Mouse (Mus musculus) stomach, embryonic 15.5 days (tissue): ENCODE results near the gene Eif4a2. TPM values are rescaled to one million over a fixed set of nuclear protein-coding genes. Genes with fewer than 3 reads are reported as not detected.

Source experiments
- ATAC-seq: fragments of 200-750 bp; cut with Nextera tagmentation; 2 replicates; pipeline ENCODE4 v1.8.0; 2017; ENCODE audit warnings: low read depth, moderate number of reproducible peaks, moderate TSS enrichment; ENCODE audit not compliant: insufficient read depth, low FRiP score
- H3K27ac ChIP-seq: fragments of 300-500 bp; sonication (generic); 2 replicates; pipeline ENCODE4 v1.5.1; 2015; ENCODE audit warnings: mild to moderate bottlenecking, inconsistent platforms
- H3K27me3 ChIP-seq: fragments of 300-500 bp; sonication (generic); replicated peaks from 2 replicates; pipeline ENCODE4 v1.6.1; 2015; ENCODE audit warnings: inconsistent platforms
- H3K36me3 ChIP-seq: fragments of 300-500 bp; sonication (generic); 2 replicates; pipeline ENCODE4 v1.6.1; 2015; ENCODE audit warnings: inconsistent platforms
- H3K4me1 ChIP-seq: fragments of 300-500 bp; sonication (generic); 2 replicates; pipeline ENCODE4 v1.6.1; 2015; ENCODE audit warnings: inconsistent platforms
- H3K4me2 ChIP-seq: fragments of 300-500 bp; sonication (generic); 2 replicates; pipeline ENCODE4 v1.6.1; 2015; ENCODE audit warnings: mild to moderate bottlenecking, inconsistent platforms
- H3K4me3 ChIP-seq: fragments of 300-500 bp; sonication (generic); replicated peaks from 2 replicates; pipeline ENCODE4 v1.5.1; 2015; ENCODE audit warnings: inconsistent platforms
- H3K9ac ChIP-seq: fragments of 300-500 bp; sonication (generic); 2 replicates; pipeline ENCODE4 v1.6.1; 2015; ENCODE audit warnings: inconsistent platforms
- H3K9me3 ChIP-seq: fragments of 300-500 bp; sonication (generic); 2 replicates; pipeline ENCODE4 v1.6.1; 2016; ENCODE audit warnings: inconsistent platforms
- WGBS: fragments of 180-500 bp; shearing (Covaris S2); methylation state at CpG from one replicate; pipeline ENCODE4 v1.1.7; 2015; 5-methylcytosine and 5-hydroxymethylcytosine counted together
- polyA plus RNA-seq: library from polyadenylated mRNA; unstranded; fragments of >200 nt; fragmentation: Nextera tagmentation; extraction: Ambion mirVana; gene quantifications from 2 replicates; pipeline ENCODE4 v1.2.1, GENCODE M21; 2015

Gene Eif4a2
- polyA plus RNA-seq, 1 experiment from 2014 or later: 224 TPM

GRCm38 (mm10) chr16:23108943-23109342, 1.7 kb downstream of the Eif4a2 start:
- ATAC-seq: no peak
- H3K9ac ChIP-seq: peak overlapping the region; percentile 100
- 1% methylated on average over 5 of the region's 5 CpGs for WGBS
- H3K9me3 ChIP-seq: no peaks in the 10 kb centered on the region
- peak overlapping the region; percentile 91 for H3K4me3 ChIP-seq
- peaks cover 5% of the 10 kb centered on the region; the same call in 1 of the 2 replicates for H3K4me1 ChIP-seq
- H3K27ac ChIP-seq: peak overlapping the region; percentile 99; the same call in 1 of the 2 replicates
- H3K4me2 ChIP-seq: peak overlapping the region; percentile 76
- no peaks in the 10 kb centered on the region for H3K27me3 ChIP-seq
- H3K36me3 ChIP-seq: peaks cover 27% of the 10 kb centered on the region; the same call in 1 of the 2 replicates

- no peaks in the 10 kb centered on the region for H3K9me3 ChIP-seq
- peak overlapping the region; percentile 91 for H3K4me3 ChIP-seq
- no peak for ATAC-seq
- peaks cover 5% of the 10 kb centered on the region; the same call in 1 of the 2 replicates for H3K4me1 ChIP-seq
- WGBS: 43% methylated on average over 5 of the region's 5 CpGs
- H3K9ac ChIP-seq: peak overlapping the region; percentile 100; the same call in 1 of the 2 replicates
- no peaks in the 10 kb centered on the region for H3K27me3 ChIP-seq
- peak overlapping the region; percentile 76 for H3K4me2 ChIP-seq
- peak overlapping the region; percentile 44; the same call in 1 of the 2 replicates for H3K27ac ChIP-seq
- peaks cover 34% of the 10 kb centered on the region for H3K36me3 ChIP-seq
These were observed 2.4 kb downstream of the Eif4a2 start for GRCm38 (mm10) chr16:23109350-23110280.

GRCm38 (mm10) chr16:23112348-23112747, 5.1 kb downstream of the Eif4a2 start:
- no peak overlapping the region for H3K9ac ChIP-seq
- H3K36me3 ChIP-seq: peaks cover 36% of the 10 kb centered on the region
- ATAC-seq: no peak
- no peak overlapping the region for H3K4me3 ChIP-seq
- no peaks in the 10 kb centered on the region for H3K9me3 ChIP-seq
- no peak overlapping the region for H3K27ac ChIP-seq
- no peaks in the 10 kb centered on the region for H3K27me3 ChIP-seq
- H3K4me2 ChIP-seq: no peak overlapping the region
- 71% methylated on average over 12 of the region's 12 CpGs for WGBS
- peaks cover 5% of the 10 kb centered on the region; the same call in 1 of the 2 replicates for H3K4me1 ChIP-seq

- no peaks in the 10 kb centered on the region for H3K9me3 ChIP-seq
- peaks cover 36% of the 10 kb centered on the region for H3K36me3 ChIP-seq
- H3K4me1 ChIP-seq: peaks cover 5% of the 10 kb centered on the region; the same call in 1 of the 2 replicates
- H3K9ac ChIP-seq: no peak overlapping the region
- no peak overlapping the region for H3K4me3 ChIP-seq
- H3K27me3 ChIP-seq: no peaks in the 10 kb centered on the region
- H3K27ac ChIP-seq: no peak overlapping the region
- H3K4me2 ChIP-seq: no peak overlapping the region
- 51% methylated on average over 9 of the region's 9 CpGs for WGBS
- ATAC-seq: no peak
These were observed 5.7 kb downstream of the Eif4a2 start for GRCm38 (mm10) chr16:23112861-23113435.

- H3K4me2 ChIP-seq: no peak overlapping the region
- H3K27me3 ChIP-seq: no peaks in the 10 kb centered on the region
- no peak overlapping the region for H3K27ac ChIP-seq
- no peak overlapping the region for H3K4me3 ChIP-seq
- H3K9ac ChIP-seq: no peak overlapping the region
- ATAC-seq: peak; percentile 21; the same call in 1 of the 2 replicates
- H3K9me3 ChIP-seq: no peaks in the 10 kb centered on the region
- H3K36me3 ChIP-seq: peaks cover 36% of the 10 kb centered on the region
- peaks cover 5% of the 10 kb centered on the region; the same call in 1 of the 2 replicates for H3K4me1 ChIP-seq
These were observed 6.7 kb downstream of the Eif4a2 start for GRCm38 (mm10) chr16:23113903-23114302.

GRCm38 (mm10) chr16:23114339-23115171, 7.3 kb downstream of the Eif4a2 start:
- peaks cover 5% of the 10 kb centered on the region; the same call in 1 of the 2 replicates for H3K4me1 ChIP-seq
- 60% methylated on average over 5 of the region's 5 CpGs for WGBS
- no peak overlapping the region for H3K4me2 ChIP-seq
- H3K27ac ChIP-seq: no peak overlapping the region
- H3K27me3 ChIP-seq: no peaks in the 10 kb centered on the region
- H3K9me3 ChIP-seq: no peaks in the 10 kb centered on the region
- peaks cover 32% of the 10 kb centered on the region for H3K36me3 ChIP-seq
- no peak overlapping the region for H3K9ac ChIP-seq
- no peak overlapping the region for H3K4me3 ChIP-seq
- 0 out of 2 replicates have a peak, but pooled peaks have one; percentile 28 for ATAC-seq

GRCm38 (mm10) chr16:23115486-23115885, 8.2 kb downstream of the Eif4a2 start:
- 73% methylated on average over 3 of the region's 3 CpGs for WGBS
- no peak for ATAC-seq
- Histone ChIP-seq H3K4me2 (no peak overlapping the region), H3K4me3 (no peak overlapping the region), H3K9ac (no peak overlapping the region), H3K27ac (no peak overlapping the region), H3K9me3 (no peaks in the 10 kb centered on the region), H3K27me3 (no peaks in the 10 kb centered on the region), H3K4me1 (peaks cover 5% of the 10 kb centered on the region; the same call in 1 of the 2 replicates), H3K36me3 (peaks cover 35% of the 10 kb centered on the region)

- 44% methylated on average over 4 of the region's 4 CpGs for WGBS
- Histone ChIP-seq H3K27me3 (no peaks in the 10 kb centered on the region), H3K36me3 (peaks cover 28% of the 10 kb centered on the region)
These were observed 9.9 kb downstream of the Eif4a2 start for GRCm38 (mm10) chr16:23117173-23117572.

GRCm38 (mm10) chr16:23122446-23122845, 15.2 kb downstream of the Eif4a2 start:
- Histone ChIP-seq H3K4me2 (no peak overlapping the region), H3K9me3 (no peaks in the 10 kb centered on the region), H3K27ac (no peak overlapping the region), H3K27me3 (no peaks in the 10 kb centered on the region), H3K9ac (no peak overlapping the region), H3K36me3 (peaks cover 15% of the 10 kb centered on the region), H3K4me1 (peaks cover 6% of the 10 kb centered on the region; the same call in 1 of the 2 replicates), H3K4me3 (no peak overlapping the region)
- WGBS: 96% methylated on average over 3 of the region's 3 CpGs
- no peak for ATAC-seq

More at GRCm38 (mm10) chr16:23117173-23117572, 9.9 kb downstream of the Eif4a2 start:
- Histone ChIP-seq H3K4me3 (no peak overlapping the region), H3K9ac (no peak overlapping the region), H3K4me2 (no peak overlapping the region), H3K4me1 (no peaks in the 10 kb centered on the region), H3K27ac (no peak overlapping the region), H3K9me3 (no peaks in the 10 kb centered on the region)
- no peak for ATAC-seq

GRCm38 (mm10) chr16:23123104-23123503, 15.9 kb downstream of the Eif4a2 start:
- H3K4me1 ChIP-seq: peaks cover 6% of the 10 kb centered on the region; the same call in 1 of the 2 replicates
- no peaks in the 10 kb centered on the region for H3K27me3 ChIP-seq
- ATAC-seq: no peak
- H3K9me3 ChIP-seq: no peaks in the 10 kb centered on the region
- WGBS: 95% methylated on average over 4 of the region's 4 CpGs
- peaks cover 15% of the 10 kb centered on the region for H3K36me3 ChIP-seq
- H3K27ac ChIP-seq: no peak overlapping the region
- no peak overlapping the region for H3K4me3 ChIP-seq
- H3K4me2 ChIP-seq: no peak overlapping the region
- no peak overlapping the region for H3K9ac ChIP-seq

GRCm38 (mm10) chr16:23124398-23124797, 17.2 kb downstream of the Eif4a2 start:
- WGBS: 89% methylated on average over 4 of the region's 4 CpGs
- no peak for ATAC-seq
- Histone ChIP-seq H3K4me1 (peaks cover 10% of the 10 kb centered on the region; the same call in 1 of the 2 replicates), H3K9ac (no peak overlapping the region), H3K27me3 (no peaks in the 10 kb centered on the region), H3K4me2 (no peak overlapping the region), H3K27ac (no peak overlapping the region), H3K4me3 (no peak overlapping the region), H3K36me3 (peaks cover 15% of the 10 kb centered on the region), H3K9me3 (no peaks in the 10 kb centered on the region)
